Mouse (Mus musculus): ENCODE results near the gene Olfr1440.

GRCm38 (mm10) chr19:12427605-12428004, 40.5 kb downstream of the Olfr1440 start, which contains the start of gene Pfpl:
- TF ChIP-seq MAFK (IDR thresholded peaks at IDR 0.05; ENCODE audit: insufficient read depth, low read depth, low read length) (no peak), HCFC1 (IDR thresholded peaks at IDR 0.05; ENCODE audit: borderline replicate concordance, insufficient read depth, low read length) (no peak)
